Mouse (Mus musculus): ENCODE results near the gene Anks1. TPM values are rescaled to one million over a fixed set of nuclear protein-coding genes. Genes with fewer than 3 reads are reported as not detected.
"Not testable (repeated sequence)": the region's sequence is repeated elsewhere in the genome, so short reads cannot be mapped to it uniquely, and the experiment has no call there.

Anks1 gene
- polyA plus RNA-seq, 1 experiment from 2014 or later, result 12.3 TPM

GRCm38 (mm10) chr17:27982712-27983266 is 73.7 kb downstream of the Anks1 start:
- Histone ChIP-seq H3K27ac (no peak overlapping the region), H3K36me3 (peaks cover 47% of the 10 kb centered on the region), H3K4me1 (no peaks in the 10 kb centered on the region), H3K4me3 (no peak overlapping the region), H3K4me2 (no peak overlapping the region), H3K9ac (no peak overlapping the region), H3K27me3 (no peaks in the 10 kb centered on the region), H3K9me3 (no peaks in the 10 kb centered on the region)
- no peak for ATAC-seq (ENCODE audit: insufficient number of reproducible peaks, low FRiP score, low TSS enrichment, low read depth)
- 72% methylated on average over 7 of the region's 7 CpGs for WGBS

GRCm38 (mm10) chr17:27984421-27984820 is 75.3 kb downstream of the Anks1 start:
- H3K4me2 ChIP-seq, result no peak overlapping the region
- no peak overlapping the region for H3K9ac ChIP-seq
- H3K36me3 ChIP-seq, result peaks cover 47% of the 10 kb centered on the region
- no peaks in the 10 kb centered on the region for H3K9me3 ChIP-seq
- 87% methylated on average over 12 of the region's 12 CpGs for WGBS
- H3K4me3 ChIP-seq, result no peak overlapping the region
- H3K27me3 ChIP-seq, result no peaks in the 10 kb centered on the region
- H3K4me1 ChIP-seq, result no peaks in the 10 kb centered on the region
- H3K27ac ChIP-seq, result no peak overlapping the region
- no peak for ATAC-seq (ENCODE audit: insufficient number of reproducible peaks, low FRiP score, low TSS enrichment, low read depth)

GRCm38 (mm10) chr17:27986106-27986505 is 77.0 kb downstream of the Anks1 start:
- H3K9ac ChIP-seq, result no peak overlapping the region
- H3K27me3 ChIP-seq, result no peaks in the 10 kb centered on the region
- ATAC-seq (ENCODE audit: insufficient number of reproducible peaks, low FRiP score, low TSS enrichment, low read depth), result no peak
- H3K27ac ChIP-seq, result no peak overlapping the region
- no peak overlapping the region for H3K4me3 ChIP-seq
- 92% methylated on average over 19 of the region's 19 CpGs for WGBS
- no peaks in the 10 kb centered on the region for H3K4me1 ChIP-seq
- H3K4me2 ChIP-seq, result no peak overlapping the region
- no peaks in the 10 kb centered on the region for H3K9me3 ChIP-seq
- peaks cover 45% of the 10 kb centered on the region for H3K36me3 ChIP-seq

GRCm38 (mm10) chr17:27989807-27990542 is 80.9 kb downstream of the Anks1 start:
- Histone ChIP-seq H3K27ac (no peak overlapping the region), H3K9ac (no peak overlapping the region), H3K4me3 (no peak overlapping the region), H3K9me3 (no peaks in the 10 kb centered on the region), H3K4me2 (no peak overlapping the region), H3K27me3 (no peaks in the 10 kb centered on the region), H3K36me3 (peaks cover 71% of the 10 kb centered on the region), H3K4me1 (no peaks in the 10 kb centered on the region)
- WGBS, result 48% methylated on average over 15 of the region's 15 CpGs
- ATAC-seq (ENCODE audit: insufficient number of reproducible peaks, low FRiP score, low TSS enrichment, low read depth), result no peak

- Histone ChIP-seq H3K4me3 (no peak overlapping the region), H3K4me1 (0 out of 2 replicates have a peak, but pooled peaks cover 7% of the 10 kb centered on the region), H3K4me2 (no peak overlapping the region), H3K27ac (no peak overlapping the region), H3K9ac (no peak overlapping the region), H3K9me3 (no peaks in the 10 kb centered on the region), H3K36me3 (peaks cover 63% of the 10 kb centered on the region), H3K27me3 (no peaks in the 10 kb centered on the region)
- ATAC-seq (ENCODE audit: insufficient number of reproducible peaks, low FRiP score, low TSS enrichment, low read depth), result no peak
- 64% methylated on average over 10 of the region's 10 CpGs for WGBS
Measured at GRCm38 (mm10) chr17:27994001-27994944, 85.2 kb downstream of the Anks1 start.

GRCm38 (mm10) chr17:27996320-27996719 is 87.2 kb downstream of the Anks1 start:
- no peaks in the 10 kb centered on the region for H3K9me3 ChIP-seq
- H3K4me2 ChIP-seq, result no peak overlapping the region
- peaks cover 65% of the 10 kb centered on the region for H3K36me3 ChIP-seq
- H3K4me1 ChIP-seq, result peaks cover 20% of the 10 kb centered on the region
- ATAC-seq (ENCODE audit: insufficient number of reproducible peaks, low FRiP score, low TSS enrichment, low read depth), result no peak
- H3K27ac ChIP-seq, result no peak overlapping the region
- no peaks in the 10 kb centered on the region for H3K27me3 ChIP-seq
- no peak overlapping the region for H3K9ac ChIP-seq
- H3K4me3 ChIP-seq, result no peak overlapping the region
- 65% methylated on average over 4 of the region's 4 CpGs for WGBS

- Histone ChIP-seq H3K36me3 (peaks cover 58% of the 10 kb centered on the region), H3K9me3 (no peaks in the 10 kb centered on the region), H3K4me3 (no peak overlapping the region), H3K4me1 (peaks cover 22% of the 10 kb centered on the region), H3K27ac (no peak overlapping the region), H3K27me3 (no peaks in the 10 kb centered on the region), H3K9ac (no peak overlapping the region), H3K4me2 (no peak overlapping the region)
- whole genome bisulfite sequencing, result 47% methylated on average over 12 of the region's 12 CpGs
- ATAC-seq (ENCODE audit: insufficient number of reproducible peaks, low FRiP score, low TSS enrichment, low read depth), result no peak
Measured at GRCm38 (mm10) chr17:27997212-27997611, 88.1 kb downstream of the Anks1 start.

- H3K36me3 ChIP-seq, result peaks cover 44% of the 10 kb centered on the region
- H3K4me1 ChIP-seq, result peaks cover 22% of the 10 kb centered on the region
- H3K4me3 ChIP-seq; H3K4me2 ChIP-seq; H3K27me3 ChIP-seq; H3K9ac ChIP-seq; ATAC-seq (ENCODE audit: insufficient number of reproducible peaks, low FRiP score, low TSS enrichment, low read depth); H3K9me3 ChIP-seq: not testable (repeated sequence)
- H3K27ac ChIP-seq, result peak overlapping the region; percentile 78
- WGBS, result 88% methylated on average over 13 of the region's 13 CpGs
Measured at GRCm38 (mm10) chr17:27999683-28000273, 90.7 kb downstream of the Anks1 start.

- Histone ChIP-seq H3K4me2 (no peak overlapping the region), H3K36me3 (peaks cover 38% of the 10 kb centered on the region), H3K4me1 (peaks cover 23% of the 10 kb centered on the region), H3K4me3 (no peak overlapping the region), H3K27me3 (no peaks in the 10 kb centered on the region), H3K27ac (peak overlapping the region; percentile 78), H3K9ac (no peak overlapping the region), H3K9me3 (no peaks in the 10 kb centered on the region)
- ATAC-seq (ENCODE audit: insufficient number of reproducible peaks, low FRiP score, low TSS enrichment, low read depth), result no peak
- 75% methylated on average over 4 of the region's 4 CpGs for WGBS
Measured at GRCm38 (mm10) chr17:28000389-28000788, 91.3 kb downstream of the Anks1 start.

GRCm38 (mm10) chr17:28000851-28001250 is 91.7 kb downstream of the Anks1 start:
- H3K4me2 ChIP-seq, result no peak overlapping the region
- peak; percentile 49; the same call in 1 of the 2 replicates for ATAC-seq (ENCODE audit: insufficient number of reproducible peaks, low FRiP score, low TSS enrichment, low read depth)
- H3K9ac ChIP-seq, result no peak overlapping the region
- H3K9me3 ChIP-seq, result no peaks in the 10 kb centered on the region
- no peaks in the 10 kb centered on the region for H3K27me3 ChIP-seq
- peaks cover 33% of the 10 kb centered on the region for H3K36me3 ChIP-seq
- 43% methylated on average over 1 of the region's 1 CpGs for WGBS
- no peak overlapping the region for H3K4me3 ChIP-seq
- H3K4me1 ChIP-seq, result peaks cover 28% of the 10 kb centered on the region
- peak overlapping the region; percentile 62 for H3K27ac ChIP-seq

GRCm38 (mm10) chr17:28005393-28005792 is 96.3 kb downstream of the Anks1 start:
- ATAC-seq (ENCODE audit: insufficient number of reproducible peaks, low FRiP score, low TSS enrichment, low read depth), result no peak
- H3K9me3 ChIP-seq, result no peaks in the 10 kb centered on the region
- peaks cover 3% of the 10 kb centered on the region; the same call in 1 of the 2 replicates for H3K36me3 ChIP-seq
- no peak overlapping the region for H3K9ac ChIP-seq
- no peaks in the 10 kb centered on the region for H3K27me3 ChIP-seq
- H3K4me1 ChIP-seq, result peaks cover 58% of the 10 kb centered on the region
- H3K4me2 ChIP-seq, result no peak overlapping the region
- H3K4me3 ChIP-seq, result no peak overlapping the region
- 0 out of 2 replicates have a peak overlapping the region, but pooled peaks have one; percentile 92 for H3K27ac ChIP-seq

Measured in limb, embryonic 15.5 days (tissue).